Comparison of ENCODE assay signal across 9 mouse cellular contexts in genomic region chr3:41228536-41228935, GRCm38 (mm10).
DNase-seq lines count a peak whose midpoint lies in the region; ATAC-seq and TF ChIP-seq lines count a peak whose summit lies in the region.
"Had no signal": no experiment of that assay in that cellular context is flagged by ENCODE, and none has a peak within 500 bp of the region (broad histone marks: within the 10 kb centered on the region; RNA-seq: fewer than 3 reads in every experiment).

No protein-coding gene starts in this region.

- H3K27me3 ChIP-seq in Patski = no peaks in the 10 kb centered on the region
- no peaks in the 10 kb centered on the region for H3K27me3 ChIP-seq in forebrain, postnatal 0 days (ENCODE audit: insufficient read depth, low read length)
- no peaks in the 10 kb centered on the region for H3K27me3 ChIP-seq in lung, embryonic 16.5 days (ENCODE audit: control insufficient read depth, insufficient read depth, low read depth, low read length)
- H3K27me3 ChIP-seq: limb, embryonic 15.5 days had no signal

- no peak overlapping the region for H3K9ac ChIP-seq in forebrain, postnatal 0 days
- H3K9ac ChIP-seq in lung, embryonic 16.5 days (ENCODE audit: low read length) = no peak overlapping the region
- H3K9ac ChIP-seq: limb, embryonic 15.5 days had no signal

- CTCF ChIA-PET in Patski (lab: Charles Lee) = interaction anchor here (0.6 to 3.2 kb wide), 19 partner anchors 8 to 377 kb away, joined by 3 to 14 read pairs (median 3); no protein-coding TSS in a partner anchor

- in situ Hi-C loops in Patski (cut with MboI; ENCODE audit: low pct_unique_long_range_greater_than_20kb) = loop anchor here (5.0 kb wide), 1 partner anchor 46 kb away; no protein-coding TSS in a partner anchor

- no peak overlapping the region for H3K4me3 ChIP-seq in forebrain, postnatal 0 days (ENCODE audit: low read depth, low read length)
- no peak overlapping the region for H3K4me3 ChIP-seq in layer of hippocampus, adult 2 months
- H3K4me3 ChIP-seq in lung, embryonic 16.5 days (ENCODE audit: low read length) = no peak overlapping the region
- H3K4me3 ChIP-seq: limb, embryonic 15.5 days had no signal

- no peaks in the 10 kb centered on the region for H3K9me3 ChIP-seq in forebrain, postnatal 0 days (ENCODE audit: low read length)
- no peaks in the 10 kb centered on the region for H3K9me3 ChIP-seq in lung, embryonic 16.5 days (ENCODE audit: control insufficient read depth, low read length)
- H3K9me3 ChIP-seq: limb, embryonic 15.5 days had no signal

- peak; percentile 96 for ATAC-seq in Patski
- ATAC-seq in forebrain, postnatal 0 days = peak; percentile 91
- peak; percentile 94 for ATAC-seq in lung, embryonic 16.5 days (ENCODE audit: low read depth)
- ATAC-seq in erythroblast, adult 5-6 weeks (replicated peaks; ENCODE audit: low FRiP score, poor library complexity, severe bottlenecking) = no peak

- DNase-seq in Patski (ENCODE audit: low read depth, low spot score) = peak; percentile 77
- peak; percentile 47 to 67 for DNase-seq in cerebellum, adult 18-20 months
- DNase-seq in forebrain, postnatal 0 days = peak; percentile 65
- peak; percentile 43 to 59 for DNase-seq in heart, postnatal 36 days
- DNase-seq in layer of hippocampus, adult 2 months (ENCODE audit: low spot score in 2 of 2) = peak; percentile 42 to 46
- DNase-seq in retina, postnatal 7 days (ENCODE audit: low read depth, low spot score) = peak; percentile 13

- H3K36me3 ChIP-seq in forebrain, postnatal 0 days (ENCODE audit: insufficient read depth) = no peaks in the 10 kb centered on the region
- no peaks in the 10 kb centered on the region for H3K36me3 ChIP-seq in lung, embryonic 16.5 days (ENCODE audit: control insufficient read depth, insufficient read depth, low read length)
- H3K36me3 ChIP-seq: limb, embryonic 15.5 days had no signal

- peak overlapping the region; percentile 0; the same call in 1 of the 2 replicates for H3K4me2 ChIP-seq in forebrain, postnatal 0 days (ENCODE audit: low read depth)
- H3K4me2 ChIP-seq in lung, embryonic 16.5 days (ENCODE audit: low read depth, low read length) = peak overlapping the region; percentile 24
- H3K4me2 ChIP-seq: limb, embryonic 15.5 days had no signal

- intact Hi-C loops in heart, postnatal 36 days (cut with DNase I) = loop anchor here (2.0 to 5.0 kb wide), 4 partner anchors 46 to 362 kb away; no protein-coding TSS in a partner anchor

- H3K27ac ChIP-seq in forebrain, postnatal 0 days (ENCODE audit: low read depth, low read length) = no peak overlapping the region
- no peak overlapping the region for H3K27ac ChIP-seq in layer of hippocampus, adult 2 months
- no peak overlapping the region for H3K27ac ChIP-seq in lung, embryonic 16.5 days (ENCODE audit: low read length)
- H3K27ac ChIP-seq: limb, embryonic 15.5 days had no signal

- peak; percentile 97 for TF ChIP-seq CTCF in Patski (IDR thresholded peaks at IDR 0.05)
- peak; percentile 73 for TF ChIP-seq CTCF in forebrain, postnatal 0 days (IDR thresholded peaks at IDR 0.05; ENCODE audit: low read depth)
- peak; percentile 81 for TF ChIP-seq CTCF in layer of hippocampus, adult 2 months (conservative IDR thresholded peaks at IDR 0.05)

- POLR2A ChIA-PET in Patski (lab: Charles Lee) = interaction anchor here (0.9 to 1.2 kb wide), 2 partner anchors 14 to 254 kb away, joined by 3 read pairs; no protein-coding TSS in a partner anchor

- WGBS in forebrain, postnatal 0 days = 8% methylated on average over 7 of the region's 7 CpGs
- 13% methylated on average over 7 of the region's 7 CpGs for WGBS in lung, embryonic 16.5 days

- H3K4me1 ChIP-seq in forebrain, postnatal 0 days (ENCODE audit: insufficient read depth) = 0 out of 2 replicates have a peak, but pooled peaks cover 4% of the 10 kb centered on the region
- H3K4me1 ChIP-seq in lung, embryonic 16.5 days (replicated peaks; ENCODE audit: control insufficient read depth, insufficient read depth, low read length) = 0 out of 2 replicates have a peak, but pooled peaks cover 2% of the 10 kb centered on the region
- H3K4me1 ChIP-seq: limb, embryonic 15.5 days had no signal

Comparison
In these comparisons a context has a peak if more than half of its experiments do, and no peak if none do; other contexts are left out.
1. DNase-seq: peak in every context shown above with its lines; median percentile 77 in Patski; 65 in forebrain, postnatal 0 days; 57 in cerebellum, adult 18-20 months; 51 in heart, postnatal 36 days; 44 in layer of hippocampus, adult 2 months; 13 in retina, postnatal 7 days.